Mouse (Mus musculus) liver, adult 2 months (tissue): ENCODE results near the gene Shroom3. TPM values are rescaled to one million over a fixed set of nuclear protein-coding genes. Genes with fewer than 3 reads are reported as not detected.

Experiments
- DNase-seq: peaks from one replicate; pipeline ENCODE4 v3.0.0-alpha.2; 2011; ENCODE audit warnings: low read depth, low spot score; ENCODE audit errors: extremely low read depth
- H3K27ac ChIP-seq: fragments of 200-500 bp; replicated peaks from 2 replicates; pipeline ENCODE4 v1.5.1; 2012; ENCODE audit warnings: low read depth, mild to moderate bottlenecking, control low read depth, inconsistent platforms, low read length; ENCODE audit not compliant: insufficient read depth
- H3K27me3 ChIP-seq: fragments of 200-500 bp; 2 replicates; pipeline ENCODE4 v1.6.1; 2012; ENCODE audit warnings: mild to moderate bottlenecking, moderate library complexity, low read length, inconsistent platforms; ENCODE audit not compliant: control insufficient read depth, insufficient read depth
- H3K36me3 ChIP-seq: fragments of 200-500 bp; 2 replicates; pipeline ENCODE4 v1.6.1; 2012; ENCODE audit warnings: low read length, inconsistent platforms; ENCODE audit not compliant: control insufficient read depth, insufficient read depth
- H3K4me1 ChIP-seq: fragments of 200-500 bp; 2 replicates; pipeline ENCODE4 v1.6.1; 2011; ENCODE audit warnings: low read length; ENCODE audit not compliant: control insufficient read depth, insufficient read depth
- H3K4me3 ChIP-seq: fragments of 200-500 bp; 2 replicates; pipeline ENCODE4 v1.5.1; 2011; ENCODE audit warnings: low read depth, mild to moderate bottlenecking, control low read depth, low read length, moderate library complexity; ENCODE audit not compliant: insufficient read depth
- H3K79me2 ChIP-seq: fragments of 200-500 bp; 2 replicates; pipeline ENCODE4 v1.6.1; 2012; ENCODE audit warnings: inconsistent platforms, mild to moderate bottlenecking, low read length, moderate library complexity; ENCODE audit not compliant: control insufficient read depth, insufficient read depth
- H3K9ac ChIP-seq: fragments of 200-500 bp; 2 replicates; pipeline ENCODE4 v1.6.1; 2012; ENCODE audit warnings: low read depth, mild to moderate bottlenecking, control low read depth, inconsistent platforms, low read length
- CTCF ChIP-seq: fragments of 200-500 bp; IDR thresholded peaks from 2 replicates; pipeline ENCODE4 v1.5.1; 2011; ENCODE audit warnings: low read depth, low read length, control low read depth
- POLR2A ChIP-seq: fragments of 200-500 bp; IDR thresholded peaks from 2 replicates; pipeline ENCODE4 v1.6.1; 2011; ENCODE audit warnings: low read length, control low read depth; ENCODE audit not compliant: insufficient read depth; ENCODE audit errors: extremely low read depth
- whole genome bisulfite sequencing: fragments of 180-500 bp; shearing (Covaris S2); methylation state at CpG from one replicate; pipeline ENCODE4 v1.1.7; 2018; 5-methylcytosine and 5-hydroxymethylcytosine counted together
- polyA plus RNA-seq: library from polyadenylated mRNA; depleted of rRNA; stranded (reverse); fragments of >200 nt; gene quantifications from 2 replicates; pipeline ENCODE4 v1.2.3, GENCODE M21; 2012
- total RNA-seq: library from RNA; depleted of rRNA; stranded (reverse); fragments of >200 nt; gene quantifications from 2 replicates; pipeline ENCODE4 v1.2.3, GENCODE M21; 2014

Gene Shroom3
- total and polyA plus RNA-seq, 2 experiments = 4.0 to 4.1 TPM

DNA sequence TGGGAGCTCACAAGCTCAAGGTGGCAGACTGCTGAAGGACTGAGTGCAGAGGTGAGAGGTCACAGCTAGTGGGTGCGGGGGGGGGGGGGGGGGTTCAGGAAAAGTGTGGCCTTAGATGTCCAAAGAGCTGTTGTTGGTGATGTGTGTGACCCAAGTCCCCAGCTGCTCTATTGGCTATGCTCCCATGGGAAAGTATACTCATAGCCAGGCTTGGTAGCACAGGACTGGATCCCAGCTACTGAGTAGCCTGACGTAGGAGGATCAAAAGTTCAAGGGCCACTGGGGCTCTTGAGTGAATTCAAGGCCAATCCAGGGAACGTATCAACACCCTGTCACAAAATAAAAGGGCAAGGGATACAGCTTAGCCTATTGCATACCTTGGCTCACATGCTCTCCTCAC is 35.6 kb downstream of the Shroom3 start:
- H3K27ac ChIP-seq = peak overlapping the region; percentile 88
- peaks cover 40% of the 10 kb centered on the region for H3K4me1 ChIP-seq
- H3K79me2 ChIP-seq = peaks cover 4% of the 10 kb centered on the region; the same call in 1 of the 2 replicates
- H3K27me3 ChIP-seq = no peaks in the 10 kb centered on the region
- no peak overlapping the region for H3K4me3 ChIP-seq
- H3K9ac ChIP-seq = no peak overlapping the region
- DNase-seq = peak; percentile 94
- no peaks in the 10 kb centered on the region for H3K36me3 ChIP-seq
- WGBS = 18% methylated on average over 3 of the region's 3 CpGs
- TF ChIP-seq CTCF = no peak
- TF ChIP-seq POLR2A = no peak

DNA sequence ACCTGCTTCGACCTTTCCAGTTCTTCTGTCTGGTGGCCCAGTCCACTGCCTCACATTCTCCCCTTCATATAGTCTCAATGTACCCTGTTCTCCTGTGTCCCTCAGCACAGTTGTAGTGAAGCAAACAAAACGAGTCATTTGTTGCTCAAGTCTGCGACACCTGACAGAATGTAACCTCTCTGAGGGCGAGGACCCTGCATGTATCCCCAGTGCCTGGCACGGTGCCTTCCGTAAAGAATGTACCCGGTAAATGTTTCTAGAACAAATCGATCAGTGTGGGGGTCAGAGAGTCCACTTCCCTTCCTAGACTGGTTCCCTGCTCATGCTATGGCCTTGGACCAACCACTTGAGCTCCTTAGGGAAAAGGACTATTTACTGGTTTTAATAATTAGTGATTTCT is 38.4 kb downstream of the Shroom3 start:
- WGBS = 16% methylated on average over 8 of the region's 8 CpGs

DNA sequence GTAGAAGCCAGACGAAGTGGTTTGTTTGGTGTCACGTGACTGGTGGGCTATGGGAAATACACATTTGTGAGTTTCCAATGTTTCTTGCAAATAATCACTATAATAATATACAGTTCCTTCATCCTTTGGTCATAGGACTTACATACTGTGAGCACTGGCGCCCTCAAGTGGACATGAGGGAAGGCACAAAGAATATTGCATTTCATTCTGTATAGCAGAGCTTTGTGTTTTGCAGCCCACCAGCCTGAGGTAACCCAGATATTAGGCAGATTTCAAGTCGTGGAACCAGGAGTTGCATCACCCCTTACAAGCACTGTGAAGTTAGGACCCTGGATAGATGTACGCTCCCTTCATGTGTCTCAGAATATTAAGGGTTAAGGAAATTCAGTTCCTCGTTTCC is 42.7 kb downstream of the Shroom3 start:
- peak; percentile 62 for TF ChIP-seq CTCF
- no peak for TF ChIP-seq POLR2A
- no peak overlapping the region for H3K9ac ChIP-seq
- no peak overlapping the region for H3K27ac ChIP-seq
- peak; percentile 47 for DNase-seq
- H3K4me3 ChIP-seq = no peak overlapping the region
- no peaks in the 10 kb centered on the region for H3K27me3 ChIP-seq
- H3K79me2 ChIP-seq = peaks cover 11% of the 10 kb centered on the region; the same call in 1 of the 2 replicates
- WGBS = 34% methylated on average over 6 of the region's 6 CpGs
- H3K4me1 ChIP-seq = peaks cover 2% of the 10 kb centered on the region; the same call in 1 of the 2 replicates
- no peaks in the 10 kb centered on the region for H3K36me3 ChIP-seq

More for the DNA sequence above, 38.4 kb downstream of the Shroom3 start:
- TF ChIP-seq POLR2A = no peak
- TF ChIP-seq CTCF = no peak
- 0 out of 2 replicates have a peak overlapping the region, but pooled peaks have one; percentile 19 for H3K9ac ChIP-seq
- peaks cover 8% of the 10 kb centered on the region; the same call in 1 of the 2 replicates for H3K79me2 ChIP-seq
- DNase-seq = peak; percentile 92
- no peaks in the 10 kb centered on the region for H3K27me3 ChIP-seq
- peak overlapping the region; percentile 73 for H3K27ac ChIP-seq
- H3K4me3 ChIP-seq = no peak overlapping the region
- H3K36me3 ChIP-seq = no peaks in the 10 kb centered on the region
- H3K4me1 ChIP-seq = peaks cover 27% of the 10 kb centered on the region

DNA sequence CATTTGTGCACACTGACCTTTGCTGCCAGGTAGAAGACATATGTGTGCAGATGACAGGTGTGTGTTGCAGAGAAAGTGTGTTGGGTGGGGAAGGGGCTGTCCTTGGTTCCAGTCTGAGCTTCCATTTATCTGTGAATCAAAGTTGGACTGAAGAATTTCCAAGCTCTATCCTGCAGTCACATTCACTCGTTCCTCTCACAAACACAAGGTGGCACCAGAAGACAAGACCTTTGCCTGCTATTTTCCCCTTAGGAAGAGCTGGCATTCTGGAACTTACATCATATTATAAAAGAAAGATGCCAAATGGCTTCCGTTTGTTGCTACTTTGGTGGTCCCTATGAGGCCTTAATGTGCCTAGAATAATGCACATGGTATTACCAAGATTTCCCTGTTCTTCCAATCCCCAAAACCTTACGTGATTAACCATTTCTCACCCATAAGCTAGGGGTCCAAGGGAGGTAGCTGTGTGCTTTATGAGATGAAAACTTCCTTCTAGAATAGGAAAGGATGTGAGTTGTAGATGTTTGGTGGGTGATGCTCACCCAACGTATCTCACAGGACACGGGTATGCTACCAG is 45.1 kb downstream of the Shroom3 start:
- Histone ChIP-seq H3K4me1 (no peaks in the 10 kb centered on the region), H3K27ac (no peak overlapping the region), H3K79me2 (peaks cover 11% of the 10 kb centered on the region; the same call in 1 of the 2 replicates), H3K4me3 (no peak overlapping the region), H3K9ac (no peak overlapping the region), H3K36me3 (no peaks in the 10 kb centered on the region), H3K27me3 (no peaks in the 10 kb centered on the region)
- 43% methylated on average over 5 of the region's 5 CpGs for WGBS
- TF ChIP-seq CTCF (peak; percentile 47), POLR2A (no peak)
- peak; percentile 62 for DNase-seq

DNA sequence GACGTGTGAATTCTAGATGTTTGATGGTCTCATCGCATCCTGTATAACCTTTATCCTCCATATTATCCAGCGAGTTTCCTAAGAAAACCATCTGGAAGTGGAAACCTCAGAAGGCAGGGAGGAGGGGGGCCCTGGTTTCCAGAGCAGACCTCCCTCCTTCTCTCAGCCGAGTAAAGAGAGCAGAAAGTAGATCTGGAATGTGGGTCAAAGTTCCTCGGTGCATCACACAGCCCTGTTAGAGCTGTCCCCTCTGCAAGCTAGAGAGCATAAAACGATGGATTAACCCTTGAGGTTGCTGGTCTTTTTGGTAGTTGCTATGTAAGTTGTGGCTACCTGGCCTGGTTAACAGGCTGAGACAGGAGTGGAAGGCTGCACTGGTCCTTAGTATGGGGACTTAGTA is 46.0 kb downstream of the Shroom3 start:
- H3K9ac ChIP-seq = no peak overlapping the region
- TF ChIP-seq CTCF = no peak
- no peak for TF ChIP-seq POLR2A
- no peaks in the 10 kb centered on the region for H3K27me3 ChIP-seq
- H3K79me2 ChIP-seq = peaks cover 16% of the 10 kb centered on the region; the same call in 1 of the 2 replicates
- no peak overlapping the region for H3K4me3 ChIP-seq
- no peak overlapping the region for H3K27ac ChIP-seq
- no peak for DNase-seq
- WGBS = 56% methylated on average over 6 of the region's 6 CpGs
- H3K4me1 ChIP-seq = no peaks in the 10 kb centered on the region
- H3K36me3 ChIP-seq = no peaks in the 10 kb centered on the region

DNA sequence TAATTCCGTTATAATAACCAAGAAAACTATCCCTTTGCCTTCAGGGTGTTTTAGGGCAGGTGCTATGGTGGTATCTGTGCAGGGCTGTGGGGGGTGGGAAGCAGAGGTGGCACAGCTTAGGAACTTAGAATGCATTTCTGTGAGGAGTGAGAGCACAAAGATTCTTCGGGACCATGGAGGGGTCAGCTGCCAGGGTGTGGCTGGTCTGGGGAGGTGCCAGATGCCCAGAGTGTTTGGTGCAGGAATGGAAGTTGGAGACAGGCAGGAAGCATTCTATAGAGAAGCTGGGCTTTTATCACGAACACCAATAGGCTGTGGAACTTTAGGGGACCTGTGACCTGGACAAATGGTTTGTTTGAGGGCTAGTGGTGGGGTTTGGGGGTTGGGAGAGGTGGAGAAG is 58.6 kb downstream of the Shroom3 start:
- Histone ChIP-seq H3K27me3 (no peaks in the 10 kb centered on the region), H3K36me3 (no peaks in the 10 kb centered on the region), H3K4me3 (no peak overlapping the region), H3K9ac (no peak overlapping the region), H3K4me1 (peaks cover 8% of the 10 kb centered on the region), H3K27ac (no peak overlapping the region), H3K79me2 (peaks cover 10% of the 10 kb centered on the region; the same call in 1 of the 2 replicates)
- 80% methylated on average over 3 of the region's 3 CpGs for WGBS
- no peak for DNase-seq
- no peak for TF ChIP-seq CTCF
- TF ChIP-seq POLR2A = no peak
